Mouse (Mus musculus): Measurements from ENCODE around the gene Ddx10. TPM values are rescaled to one million over a fixed set of nuclear protein-coding genes. Genes with fewer than 3 reads are reported as not detected.
"Not testable (repeated sequence)": the region's sequence is repeated elsewhere in the genome, so short reads cannot be mapped to it uniquely, and the experiment has no call there.

The Ddx10 gene
- polyA plus RNA-seq, 1 experiment = 11.6 TPM

- peak; percentile 22 for DNase-seq (ENCODE audit: low spot score)
Observed at GRCm38 (mm10) chr9:53144266-53144665, 103.6 kb downstream of the Ddx10 start.

DNA sequence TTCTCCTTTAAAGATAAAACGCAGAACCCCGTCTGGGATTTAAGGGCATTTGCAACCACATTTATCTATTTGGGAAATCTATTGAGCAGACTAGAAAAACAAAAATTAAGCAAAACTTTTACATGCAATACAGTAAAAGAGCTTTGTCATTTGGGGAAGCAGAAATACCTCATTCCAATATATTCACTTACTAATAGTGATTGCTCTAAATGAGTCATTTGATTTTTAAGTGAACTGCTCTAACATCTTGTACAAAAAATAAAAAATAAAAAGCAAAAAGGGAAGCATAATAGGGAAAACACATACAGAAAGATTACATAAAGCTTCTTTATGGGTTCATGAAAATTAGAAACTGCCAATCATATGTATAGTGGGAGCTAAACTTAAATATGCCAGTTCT, 104.3 kb downstream of the Ddx10 start:
- no peak for DNase-seq (ENCODE audit: low spot score)

DNA sequence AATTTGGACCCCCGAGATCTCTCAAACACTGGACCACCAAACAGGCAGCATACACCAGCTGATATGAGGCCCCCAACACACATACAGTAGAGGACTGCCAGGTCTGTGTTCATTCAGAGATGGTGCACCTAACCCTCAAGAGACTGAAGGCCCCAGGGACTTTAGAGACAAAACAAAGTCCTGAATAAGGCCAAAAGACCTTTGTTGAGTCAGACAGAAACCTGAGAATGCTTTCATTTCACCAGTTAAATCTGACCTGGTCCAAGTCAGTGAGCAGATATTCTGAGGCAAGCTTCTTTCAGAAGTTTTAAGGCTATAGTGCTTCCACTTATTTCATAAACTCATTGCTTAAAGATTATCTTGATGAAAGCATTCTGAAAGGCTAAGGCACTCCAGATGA, 105.4 kb downstream of the Ddx10 start:
- DNase-seq (ENCODE audit: low spot score) = not testable (repeated sequence)

DNA sequence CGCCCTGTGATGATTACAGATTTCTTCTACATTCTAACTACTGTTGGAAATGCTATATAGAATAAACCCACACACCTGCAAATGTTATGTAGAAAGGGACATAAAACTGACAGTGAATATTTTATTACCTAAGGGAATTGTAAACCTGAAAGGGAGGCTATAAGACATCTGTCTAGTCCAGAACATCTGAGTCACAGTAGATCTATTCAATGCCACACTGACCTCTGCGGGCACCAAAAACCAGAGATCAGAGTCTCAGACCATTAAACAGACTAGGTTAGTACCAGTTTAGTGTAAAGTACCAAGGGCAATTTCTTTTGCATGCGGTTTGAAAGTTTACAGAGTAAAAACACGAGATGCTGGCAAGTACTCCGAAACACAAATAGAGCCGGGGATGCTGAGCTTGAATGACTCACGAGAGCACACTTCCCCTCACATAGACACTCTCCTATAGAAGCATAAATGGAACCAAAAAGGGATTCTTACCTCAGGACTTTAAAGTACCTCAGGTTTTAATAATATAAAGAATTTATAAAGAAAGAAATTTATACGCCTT, 107.2 kb downstream of the Ddx10 start:
- DNase-seq (ENCODE audit: low spot score) = no peak

- DNase-seq (ENCODE audit: low spot score) = no peak
Observed at GRCm38 (mm10) chr9:53132826-53133225, 115.0 kb downstream of the Ddx10 start.

- no peak for DNase-seq (ENCODE audit: low spot score)
Observed at GRCm38 (mm10) chr9:53130460-53130859, 117.4 kb downstream of the Ddx10 start.

DNA sequence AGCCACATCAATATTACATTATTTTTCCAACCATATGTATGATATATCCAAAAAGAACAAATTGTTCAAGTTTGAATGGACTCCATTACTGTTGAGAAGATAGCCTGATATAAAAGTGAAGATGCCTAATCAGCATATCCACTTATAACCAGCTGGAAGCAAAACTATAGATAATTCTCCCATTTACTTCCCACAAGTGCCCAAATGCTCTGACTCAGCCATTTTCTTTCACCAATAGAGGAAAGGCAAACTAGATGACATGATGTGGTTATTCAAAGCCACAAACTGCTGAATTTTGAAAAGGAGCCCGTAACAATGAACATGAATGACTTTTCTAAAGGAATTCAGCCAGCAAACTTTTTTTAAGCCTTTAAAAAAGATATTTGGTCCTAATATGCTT, 146.8 kb downstream of the Ddx10 start:
- DNase-seq (ENCODE audit: low spot score) = no peak

DNA sequence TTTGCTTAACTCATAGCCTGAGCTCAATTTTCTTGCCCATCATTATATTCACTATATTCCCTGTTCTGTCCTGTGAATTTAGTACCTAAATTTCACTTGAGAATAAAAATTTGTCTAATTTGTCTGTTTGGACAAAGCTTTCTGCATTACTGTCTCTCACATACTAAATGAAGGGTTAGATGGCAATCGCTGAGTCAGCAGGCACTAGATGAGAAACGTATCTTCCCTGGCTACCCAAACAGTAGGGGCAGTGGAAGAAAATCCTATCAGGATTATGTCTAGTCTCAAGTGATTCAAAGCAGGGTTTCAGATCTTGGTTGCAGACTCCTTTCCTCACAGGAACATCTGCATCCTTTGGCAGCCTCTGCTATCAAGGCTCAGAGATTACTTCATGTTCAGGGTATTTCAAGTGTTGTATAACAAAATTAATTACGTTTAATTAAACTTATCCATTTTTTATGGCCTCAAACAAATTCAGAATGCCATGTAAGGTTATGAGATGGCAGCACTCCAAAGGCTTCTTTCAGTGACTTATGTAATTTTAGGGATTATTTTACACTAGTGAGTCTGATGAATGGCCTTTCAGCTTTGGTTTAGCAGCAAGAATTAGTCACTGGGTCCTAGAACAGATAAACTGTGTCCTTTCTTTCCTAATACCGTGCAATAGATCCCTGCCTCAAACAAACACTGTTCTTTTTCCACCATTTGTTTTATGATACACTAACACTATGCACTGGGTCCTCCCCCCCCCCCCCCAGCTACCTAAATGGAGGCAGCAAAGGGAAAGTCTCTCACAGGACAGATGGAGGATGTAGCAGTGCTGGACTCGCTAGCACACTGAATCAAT, 152.3 kb downstream of the Ddx10 start:
- DNase-seq (ENCODE audit: low spot score) = no peak

DNA sequence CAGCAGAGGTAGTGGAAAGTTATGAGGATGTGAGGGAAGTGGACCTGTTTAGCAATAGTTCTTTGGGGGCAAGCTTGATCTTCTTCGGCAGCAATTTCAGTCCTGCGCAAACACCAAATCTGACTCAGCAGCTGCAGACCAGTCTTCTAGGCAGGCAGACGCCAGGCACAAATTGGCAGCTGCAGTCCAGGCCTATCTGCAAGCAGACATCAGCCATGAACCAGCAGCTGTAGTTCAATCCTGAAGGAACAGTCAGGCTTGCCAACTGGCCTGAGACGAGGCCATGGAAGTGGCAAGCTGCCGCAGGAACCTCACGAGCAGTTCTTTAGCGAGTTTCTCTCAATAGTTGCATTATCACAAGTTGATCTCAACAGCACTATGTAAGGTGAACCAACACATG, 153.3 kb downstream of the Ddx10 start:
- no peak for DNase-seq (ENCODE audit: low spot score)

- DNase-seq (ENCODE audit: low spot score) = no peak
Observed at GRCm38 (mm10) chr9:53077626-53078025, 170.2 kb downstream of the Ddx10 start.

- no peak for DNase-seq (ENCODE audit: low spot score)
Observed at GRCm38 (mm10) chr9:53075931-53076330, 171.9 kb downstream of the Ddx10 start.

DNA sequence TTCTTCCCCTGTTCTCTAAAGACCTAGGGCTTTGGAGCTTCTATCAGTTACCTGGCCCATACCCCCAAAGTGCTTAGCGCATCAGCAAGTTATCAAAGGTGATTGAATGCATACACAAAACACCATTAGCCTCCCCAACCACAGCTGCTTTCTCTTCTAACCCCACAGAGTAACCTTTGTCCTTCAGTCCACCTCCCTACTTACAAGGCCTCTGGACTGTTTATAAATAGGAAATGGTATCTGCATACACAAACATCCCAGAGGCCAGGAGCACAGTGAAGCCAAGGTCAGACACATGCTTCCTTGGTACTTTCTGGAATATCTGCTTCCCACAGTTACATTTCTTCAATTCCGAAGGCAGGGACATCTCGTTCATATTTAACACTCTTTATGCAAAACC, 173.4 kb downstream of the Ddx10 start:
- DNase-seq (ENCODE audit: low spot score) = no peak

- no peak for DNase-seq (ENCODE audit: low spot score)
Observed at GRCm38 (mm10) chr9:53073576-53074112, 174.2 kb downstream of the Ddx10 start.

GRCm38 (mm10) chr9:53072088-53072487, 175.8 kb downstream of the Ddx10 start:
- no peak for DNase-seq (ENCODE audit: low spot score)

GRCm38 (mm10) chr9:53070875-53071524, 176.9 kb downstream of the Ddx10 start:
- no peak for DNase-seq (ENCODE audit: low spot score)

- DNase-seq (ENCODE audit: low spot score) = no peak
Observed at GRCm38 (mm10) chr9:53068166-53068565, 179.7 kb downstream of the Ddx10 start.

- no peak for DNase-seq (ENCODE audit: low spot score)
Observed at GRCm38 (mm10) chr9:53066428-53066827, 181.4 kb downstream of the Ddx10 start.

DNA sequence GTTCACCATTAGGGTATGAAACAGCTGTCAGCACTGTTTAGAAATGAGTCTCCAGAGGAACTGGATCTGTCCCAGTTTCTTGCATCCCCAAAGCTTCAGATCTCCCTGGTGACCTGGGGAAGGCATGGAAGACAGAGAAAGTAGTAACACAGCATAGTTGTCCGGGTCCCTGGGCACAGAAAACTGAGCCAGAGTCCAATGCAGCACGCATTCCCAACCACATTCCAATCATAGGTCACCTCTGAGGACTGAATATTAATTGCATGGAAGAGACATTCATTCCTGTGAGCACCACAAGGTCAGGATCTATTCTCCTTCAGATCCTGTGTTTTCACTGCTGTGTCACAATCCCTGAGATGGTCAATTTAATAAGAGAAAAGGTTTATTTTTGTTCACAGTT, 182.8 kb downstream of the Ddx10 start:
- no peak for DNase-seq (ENCODE audit: low spot score)

GRCm38 (mm10) chr9:53064531-53064930, 183.3 kb downstream of the Ddx10 start:
- DNase-seq (ENCODE audit: low spot score) = no peak

DNA sequence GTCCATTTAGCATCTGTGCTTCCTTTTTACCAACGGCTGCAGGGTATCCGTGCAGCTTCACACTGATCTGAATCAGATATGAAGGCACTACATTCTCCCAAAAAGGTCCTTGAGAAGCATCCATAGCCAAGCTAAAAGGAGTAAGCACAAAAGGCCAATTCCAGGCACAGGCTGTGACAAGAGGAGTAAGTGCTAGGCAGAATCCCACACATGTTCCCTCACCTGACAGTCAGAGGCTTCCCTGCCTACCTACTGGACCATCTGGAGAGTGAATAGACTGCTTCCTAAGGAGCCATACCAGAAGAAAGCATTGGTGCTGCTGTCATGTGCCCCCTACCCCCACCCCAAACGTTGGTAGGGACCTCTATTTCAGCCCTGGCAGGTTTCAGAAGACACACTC, 192.5 kb downstream of the Ddx10 start:
- no peak for DNase-seq (ENCODE audit: low spot score)

Measured in urinary bladder, adult 2 months (tissue).